Mouse (Mus musculus) thymus, postnatal 10 days (tissue): ENCODE data around the gene Sdf4.

Experiments used
- DNase-seq, 2 experiments: peaks; one replicate each; pipeline ENCODE4 v3.0.0; 2021; ENCODE audit warnings: low spot score in 2 of 2

Gene Sdf4

GRCm38 (mm10) chr4:156054606-156055005 is 61.9 kb downstream of the Sdf4 start:
- no peak for DNase-seq

GRCm38 (mm10) chr4:156055173-156055572 is 62.5 kb downstream of the Sdf4 start:
- no peak for DNase-seq

GRCm38 (mm10) chr4:156057702-156058101 is 65.0 kb downstream of the Sdf4 start:
- DNase-seq = no peak

GRCm38 (mm10) chr4:156058826-156059225 is 66.2 kb downstream of the Sdf4 start:
- DNase-seq = no peak

- DNase-seq = no peak
These were observed 66.6 kb downstream of the Sdf4 start, which contains the start of gene Ttll10 for GRCm38 (mm10) chr4:156059261-156059660. TSS of gene Ttll10 (minus strand) at chr4:156059414.

- DNase-seq = no peak
These were observed 67.0 kb downstream of the Sdf4 start for GRCm38 (mm10) chr4:156059713-156060112.
